In the genomic region with DNA sequence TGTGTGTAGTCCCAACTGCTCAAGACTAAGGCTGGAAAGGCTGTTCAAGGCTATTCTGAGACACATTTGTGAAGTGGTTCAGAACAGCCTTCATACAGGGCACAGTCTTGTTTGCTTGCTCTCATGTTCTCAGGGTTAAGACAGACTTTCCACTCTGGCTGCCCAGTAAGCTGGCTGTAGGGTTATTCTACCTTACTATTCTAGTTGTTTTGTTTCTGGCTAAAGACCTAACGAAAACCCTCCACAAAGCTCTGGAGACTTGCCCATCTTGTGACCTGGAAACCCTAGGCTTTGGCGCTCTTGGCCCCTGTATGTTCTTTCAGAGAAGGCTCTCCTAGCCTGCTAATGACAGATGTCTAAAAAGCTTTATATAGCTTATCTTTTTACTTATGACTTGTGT, we compare ENCODE assay signal across 21 mouse cellular contexts. TPM values are rescaled to one million over a fixed set of nuclear protein-coding genes. Genes with fewer than 3 reads are reported as not detected.
A peak's percentile ranks its signal among the peaks of the same experiment; 100 is the strongest.
DNase-seq lines count a peak whose midpoint lies in the region; ATAC-seq and TF ChIP-seq lines count a peak whose summit lies in the region.
"Had no signal": no experiment of that assay in that cellular context is flagged by ENCODE, and none has a peak within 500 bp of the region (broad histone marks: within the 10 kb centered on the region; RNA-seq: fewer than 3 reads in every experiment).

No protein-coding gene starts in this region.

- TF ChIP-seq CTCF in heart, adult 2 months (IDR thresholded peaks at IDR 0.05), result no peak
- TF ChIP-seq CTCF in bone marrow macrophage, adult 2 months (IDR thresholded peaks at IDR 0.05; ENCODE audit: low read depth, low read length), result no peak

- H3K27ac ChIP-seq in heart, adult 2 months, result peak overlapping the region; percentile 2
- peak overlapping the region; percentile 82 for H3K27ac ChIP-seq in bone marrow macrophage, adult 2 months (ENCODE audit: insufficient read depth, low read depth, low read length)
- 0 out of 2 replicates have a peak overlapping the region, but pooled peaks have one; percentile 44 for H3K27ac ChIP-seq in stomach, embryonic 16.5 days (ENCODE audit: low read length)
- H3K27ac ChIP-seq: forebrain, embryonic 13.5 days; hindbrain, embryonic 13.5 days; liver, embryonic 14.5 days; neural tube, embryonic 15.5 days had no signal

- peaks cover 26% of the 10 kb centered on the region for H3K36me3 ChIP-seq in heart, adult 2 months (ENCODE audit: control insufficient read depth, insufficient read depth, low read length)
- H3K36me3 ChIP-seq in stomach, embryonic 16.5 days (ENCODE audit: control insufficient read depth, insufficient read depth, low read length), result peaks cover 20% of the 10 kb centered on the region; the same call in 1 of the 2 replicates

- H3K79me2 ChIP-seq in heart, adult 2 months (replicated peaks; ENCODE audit: control insufficient read depth, insufficient read depth, low read length), result peaks cover 1% of the 10 kb centered on the region; the same call in 1 of the 2 replicates

- no peaks in the 10 kb centered on the region; the same call in 1 of the 2 replicates for H3K4me1 ChIP-seq in heart, adult 2 months (ENCODE audit: control insufficient read depth, insufficient read depth, low read length)
- peaks cover 34% of the 10 kb centered on the region for H3K4me1 ChIP-seq in bone marrow macrophage, adult 2 months (ENCODE audit: control insufficient read depth, insufficient read depth, low read length)
- H3K4me1 ChIP-seq in stomach, embryonic 16.5 days (ENCODE audit: control insufficient read depth, insufficient read depth, low read length), result no peaks in the 10 kb centered on the region
- H3K4me1 ChIP-seq: neural tube, embryonic 15.5 days had no signal

- H3K9ac ChIP-seq in heart, adult 2 months (ENCODE audit: low read depth, low read length), result no peak overlapping the region
- no peak overlapping the region for H3K9ac ChIP-seq in stomach, embryonic 16.5 days (ENCODE audit: low read length)
- H3K9ac ChIP-seq: forebrain, embryonic 13.5 days; hindbrain, embryonic 13.5 days; liver, embryonic 14.5 days; neural tube, embryonic 15.5 days had no signal

- no peak overlapping the region for H3K4me2 ChIP-seq in stomach, embryonic 16.5 days (ENCODE audit: low read depth, low read length)
- H3K4me2 ChIP-seq: forebrain, embryonic 13.5 days; heart, embryonic 11.5 days; hindbrain, embryonic 13.5 days; neural tube, embryonic 15.5 days had no signal

- TF ChIP-seq EP300 in heart, adult 2 months (IDR thresholded peaks at IDR 0.05; ENCODE audit: insufficient read depth, low read depth, low read length), result no peak

- no peak for TF ChIP-seq POLR2A in heart, adult 2 months (IDR thresholded peaks at IDR 0.05; ENCODE audit: insufficient read depth, low read depth, low read length)
- TF ChIP-seq POLR2A in bone marrow macrophage, adult 2 months (IDR thresholded peaks at IDR 0.05; ENCODE audit: borderline replicate concordance, low read depth, low read length), result no peak

- 50% methylated on average over 2 of the region's 2 CpGs for WGBS in heart, adult 2 months
- WGBS in stomach, embryonic 16.5 days, result 78% methylated on average over 2 of the region's 2 CpGs

- no peaks in the 10 kb centered on the region for H3K9me3 ChIP-seq in stomach, embryonic 16.5 days (replicated peaks; ENCODE audit: control insufficient read depth, low read length)
- H3K9me3 ChIP-seq: forebrain, embryonic 13.5 days; hindbrain, embryonic 13.5 days; neural tube, embryonic 15.5 days had no signal

- H3K27me3 ChIP-seq in heart, adult 2 months (ENCODE audit: control insufficient read depth, insufficient read depth, low read length), result no peaks in the 10 kb centered on the region
- H3K27me3 ChIP-seq in stomach, embryonic 16.5 days (ENCODE audit: control insufficient read depth, insufficient read depth, low read length), result no peaks in the 10 kb centered on the region
- H3K27me3 ChIP-seq: forebrain, embryonic 13.5 days; hindbrain, embryonic 13.5 days; neural tube, embryonic 15.5 days had no signal

- no peak overlapping the region for H3K4me3 ChIP-seq in heart, adult 2 months
- H3K4me3 ChIP-seq in bone marrow macrophage, adult 2 months (ENCODE audit: insufficient read depth, low read length), result no peak overlapping the region
- no peak overlapping the region for H3K4me3 ChIP-seq in stomach, embryonic 16.5 days (replicated peaks; ENCODE audit: low read length)
- H3K4me3 ChIP-seq: forebrain, embryonic 13.5 days; hindbrain, embryonic 13.5 days; neural tube, embryonic 15.5 days had no signal

- intact Hi-C loops in heart, adult 2 months (cut with DNase I), result loop anchor here (5.0 kb wide), 1 partner anchor 152 kb away; the partner anchor contains the start of gene Gtpbp4

- DNase-seq in cerebellum, adult 11-12 months, result no peak
- peak in 1 of 2 experiments; percentile 22 for DNase-seq in heart, adult 2 months
- no peak for DNase-seq in heart, adult 9 months (ENCODE audit: low spot score in 2 of 2)
- DNase-seq in kidney, postnatal 36 days, result no peak
- DNase-seq: cerebellum, postnatal 25 days; heart, postnatal 36 days; kidney, adult 18-20 months; liver; lung, adult 2 months; lung, postnatal 10 days; retina, postnatal 1 day; right cerebral cortex, postnatal 14 days; thymus, postnatal 4 days had no signal

- 0 out of 2 replicates have a peak, but pooled peaks have one; percentile 20 for ATAC-seq in cerebellum, adult (ENCODE audit: insufficient number of reproducible peaks, low FRiP score, low TSS enrichment)
- no peak for ATAC-seq in stomach, embryonic 16.5 days (ENCODE audit: insufficient read depth, low FRiP score)
- ATAC-seq: forebrain, embryonic 13.5 days had no signal

RNA-seq across cellular contexts. Expression of gene Larp4b, which starts 55.1 kb away (rescaled TPM):
- total RNA-seq in heart, adult 2 months (2021), result 10 to 100 TPM; 67.4 to 75.3 TPM
- polyA plus RNA-seq in heart, adult 2 months (2012; rRNA removed), result 17.0 and 25.9 TPM in 2 replicates
- 51.6 and 54.1 TPM in 2 replicates for polyA plus RNA-seq in bone marrow macrophage, adult 2 months (2012; ENCODE audit: insufficient read depth, insufficient read length, missing spikeins)
- 37.9 and 40.4 TPM in 2 replicates for polyA plus RNA-seq in stomach, embryonic 16.5 days (2015; fragmentation: Nextera tagmentation; extraction: Ambion mirVana)

Comparison
In these comparisons a context has a peak if more than half of its experiments do, and no peak if none do; other contexts are left out.
1. H3K27ac ChIP-seq: peak in every context shown above with its lines; median percentile 82 in bone marrow macrophage, adult 2 months; 44 in stomach, embryonic 16.5 days; 2 in heart, adult 2 months.